Comparison of ENCODE assay signal across 13 mouse cellular contexts in genomic region chr7:45356087-45356486, GRCm38 (mm10). TPM values are rescaled to one million over a fixed set of nuclear protein-coding genes. Genes with fewer than 3 reads are reported as not detected.
"Had no signal": no experiment of that assay in that cellular context is flagged by ENCODE, and none has a peak within 500 bp of the region (broad histone marks: within the 10 kb centered on the region; RNA-seq: fewer than 3 reads in every experiment).

No protein-coding gene starts in this region.

- H3K4me3 ChIP-seq: limb, embryonic 15.5 days; liver, embryonic 12.5 days; midbrain, embryonic 13.5 days; myocyte; neural tube, embryonic 12.5 days had no signal

- H3K9me3 ChIP-seq: limb, embryonic 15.5 days; liver, embryonic 12.5 days; midbrain, embryonic 13.5 days; neural tube, embryonic 12.5 days had no signal

- DNase-seq: kidney, adult 2 months; kidney, postnatal 25 days; layer of hippocampus, postnatal 36 days; lung, embryonic 14.5 days; retina, postnatal 1 day; right cerebral cortex, postnatal 4 days; spleen, adult 18-20 months had no signal

- H3K36me3 ChIP-seq: liver, embryonic 12.5 days had no signal

- H3K27ac ChIP-seq: limb, embryonic 15.5 days; liver, embryonic 12.5 days; midbrain, embryonic 13.5 days; neural tube, embryonic 12.5 days had no signal

- H3K9ac ChIP-seq: limb, embryonic 15.5 days; liver, embryonic 12.5 days; lung, embryonic 14.5 days; midbrain, embryonic 13.5 days; neural tube, embryonic 12.5 days had no signal

- H3K4me2 ChIP-seq: limb, embryonic 15.5 days; liver, embryonic 12.5 days; lung, embryonic 14.5 days; midbrain, embryonic 13.5 days; neural tube, embryonic 12.5 days had no signal

RNA-seq across cellular contexts. Expression of gene Lin7b, which starts 14.3 kb away (rescaled TPM):
- polyA plus RNA-seq: liver, embryonic 16.5 days had no signal
